Mouse (Mus musculus) thymus, postnatal 4 days (tissue): ENCODE data around the gene Itga3.
"Not testable (repeated sequence)": the region's sequence is repeated elsewhere in the genome, so short reads cannot be mapped to it uniquely, and the experiment has no call there.

ENCODE experiments used
- DNase-seq: peaks from one replicate; pipeline ENCODE4 v3.0.0; 2021

The Itga3 gene

DNA sequence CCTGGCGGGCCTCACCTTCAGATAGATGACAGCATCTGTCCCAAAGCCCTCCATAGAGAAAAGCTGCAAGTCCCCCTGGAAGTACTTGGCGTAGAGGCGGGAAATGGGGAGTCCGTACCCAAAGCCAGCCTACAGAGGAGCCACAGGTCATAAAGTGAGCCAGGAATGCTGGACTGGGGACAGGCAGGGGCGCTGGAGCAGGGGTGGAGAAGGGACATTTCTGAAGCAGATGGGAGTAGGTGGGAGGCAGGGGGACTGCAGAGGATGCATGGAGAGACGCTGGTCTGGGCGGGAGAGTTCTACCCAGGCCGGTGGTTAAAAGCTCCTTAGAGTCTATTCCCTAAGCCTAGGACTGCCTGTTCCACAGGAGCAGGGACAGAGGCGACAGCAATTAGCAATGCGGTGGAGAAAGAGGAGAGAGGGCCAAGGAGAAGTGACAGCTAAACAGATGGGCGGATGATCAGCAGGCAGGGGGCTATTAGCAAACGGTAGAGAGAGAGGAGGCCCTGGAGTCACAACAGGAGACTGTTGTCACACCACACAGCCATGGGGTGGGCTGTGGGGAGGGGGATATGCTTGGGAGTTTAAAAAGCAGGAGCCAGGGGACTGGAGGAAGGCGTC lies 48.6 kb downstream of the Itga3 start:
- DNase-seq, result no peak

DNA sequence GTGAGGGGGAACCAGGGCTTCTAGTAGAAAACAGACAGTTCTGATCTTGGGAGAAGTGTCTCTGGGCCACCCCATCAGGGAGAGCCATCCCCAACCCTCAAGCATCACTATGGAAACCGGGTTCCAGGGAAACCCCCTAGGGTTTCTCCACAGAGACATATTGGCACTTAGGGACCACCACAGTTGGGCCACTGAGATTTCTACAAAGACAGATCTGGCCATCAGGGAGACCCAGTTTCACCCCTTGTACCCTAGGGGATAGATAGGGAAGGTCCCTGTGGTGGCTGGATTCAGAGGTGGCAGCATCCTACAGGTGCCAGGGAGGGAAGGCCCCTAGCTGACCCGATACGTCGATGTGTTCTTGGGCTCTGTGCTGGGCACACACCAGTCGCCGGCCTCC lies 49.8 kb downstream of the Itga3 start:
- DNase-seq, result no peak

DNA sequence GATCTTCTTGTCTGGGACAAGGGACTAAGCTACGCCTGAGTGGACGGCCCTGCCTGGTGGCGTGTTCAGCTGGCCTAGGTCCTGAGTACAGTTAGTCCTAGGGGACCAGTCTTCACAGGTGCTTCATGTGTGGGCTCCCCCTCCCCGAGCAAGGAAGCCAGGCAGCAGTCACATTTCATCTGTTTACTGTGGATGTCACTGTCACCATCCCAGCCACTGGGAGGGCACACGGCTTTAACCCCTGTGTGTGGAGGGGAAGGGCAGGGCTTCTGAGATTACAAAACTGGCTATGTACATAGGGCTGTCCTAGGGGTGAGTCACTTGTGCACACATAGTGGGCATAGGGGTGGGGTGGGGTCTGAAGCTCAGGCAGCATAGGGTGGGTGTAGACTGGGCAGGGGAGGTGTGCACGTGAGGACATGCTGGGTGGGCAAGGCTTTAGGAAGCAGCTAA lies 50.5 kb downstream of the Itga3 start:
- no peak for DNase-seq

DNA sequence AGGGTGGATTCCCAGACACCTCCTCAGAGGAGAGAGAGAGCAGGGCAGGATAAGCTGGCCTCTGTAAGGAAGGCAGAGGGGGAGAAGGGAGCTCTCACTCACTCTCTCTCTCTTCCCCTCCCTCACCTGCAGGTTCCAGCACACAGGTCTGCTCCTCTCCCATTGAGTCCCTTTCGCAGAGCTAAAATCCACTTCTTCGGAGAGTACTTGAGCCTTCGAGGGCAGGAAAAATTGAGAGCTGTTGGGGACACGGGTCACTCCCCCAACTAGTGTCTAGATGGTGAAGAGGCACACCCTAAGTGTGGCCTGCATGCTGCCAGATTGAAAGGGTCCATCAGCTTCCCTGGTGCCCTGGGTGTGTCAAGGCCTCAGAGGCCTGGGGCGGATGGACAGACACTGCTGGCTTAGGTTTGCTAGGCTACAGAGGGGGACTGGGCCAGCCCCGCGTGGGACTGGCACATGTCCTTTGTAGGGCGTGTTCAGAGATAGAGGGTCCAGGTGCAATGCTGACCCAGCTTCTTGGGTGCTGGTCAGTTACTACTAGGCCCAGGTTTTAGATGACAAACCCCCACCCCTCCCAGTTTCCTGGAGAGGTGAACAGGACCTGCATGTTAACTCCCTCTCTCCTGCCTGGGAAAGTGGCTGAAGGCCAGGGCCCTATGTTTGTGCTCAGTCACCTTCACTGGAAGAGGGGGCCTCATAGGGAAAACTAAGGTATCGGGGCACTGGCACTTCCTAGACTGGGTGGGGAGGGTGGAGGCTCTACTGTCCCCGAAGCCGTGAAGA lies 51.2 kb downstream of the Itga3 start:
- no peak for DNase-seq

DNA sequence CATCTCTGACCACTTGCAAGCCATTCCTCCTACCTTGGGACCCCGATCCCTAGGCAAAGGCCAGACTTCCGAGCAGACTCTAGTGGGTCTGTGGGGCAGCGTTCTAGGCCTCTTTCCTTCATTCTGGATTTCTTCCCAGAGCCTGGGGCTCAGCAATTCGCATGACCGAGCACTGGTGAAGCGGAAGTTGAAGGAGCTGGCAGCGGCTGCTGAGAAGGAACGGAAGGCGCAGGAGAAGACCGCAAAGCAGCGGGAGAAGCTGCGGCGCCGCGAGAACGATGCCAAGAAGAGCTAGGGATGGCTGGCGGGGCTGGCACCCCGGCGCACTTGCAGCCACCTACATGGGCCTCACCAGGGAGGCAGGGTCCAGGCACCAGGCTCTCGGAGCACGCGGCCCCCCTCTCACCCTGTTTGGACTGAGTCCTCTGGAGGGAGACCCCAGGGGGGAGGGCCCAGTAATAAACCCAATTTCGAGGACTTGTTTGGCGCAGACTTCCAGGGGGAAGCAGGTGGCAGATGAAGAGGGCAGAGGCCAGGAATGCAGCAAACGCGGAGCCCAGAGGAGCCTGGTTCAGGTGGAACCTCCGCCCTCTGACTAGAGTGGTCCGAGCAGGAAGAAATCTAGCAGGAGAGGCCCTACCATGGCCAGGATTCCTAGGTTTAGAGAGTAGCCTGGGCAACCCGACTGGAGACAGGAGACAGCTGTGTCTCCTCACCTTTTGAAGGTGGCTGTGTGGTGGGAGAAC lies 52.0 kb downstream of the Itga3 start:
- DNase-seq, result no peak

DNA sequence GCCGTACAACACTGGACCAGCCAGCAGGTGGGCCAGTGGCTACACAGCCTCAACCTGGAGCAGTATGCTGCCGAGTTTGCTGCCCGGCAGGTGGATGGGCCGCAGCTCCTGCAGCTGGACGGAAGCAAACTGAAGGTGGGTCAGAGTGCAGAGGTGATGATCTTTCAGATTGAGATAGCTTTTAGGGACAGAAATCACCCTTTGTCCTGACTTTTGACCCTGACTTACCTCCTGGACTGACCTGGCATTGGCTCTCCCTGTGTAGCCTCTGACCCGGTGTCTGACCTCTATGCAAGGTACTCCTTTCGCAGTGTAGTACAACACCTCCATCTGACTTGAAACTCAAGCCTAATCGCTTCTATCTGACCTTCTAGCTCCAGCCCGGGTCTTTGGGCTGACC lies 53.1 kb downstream of the Itga3 start:
- no peak for DNase-seq

DNA sequence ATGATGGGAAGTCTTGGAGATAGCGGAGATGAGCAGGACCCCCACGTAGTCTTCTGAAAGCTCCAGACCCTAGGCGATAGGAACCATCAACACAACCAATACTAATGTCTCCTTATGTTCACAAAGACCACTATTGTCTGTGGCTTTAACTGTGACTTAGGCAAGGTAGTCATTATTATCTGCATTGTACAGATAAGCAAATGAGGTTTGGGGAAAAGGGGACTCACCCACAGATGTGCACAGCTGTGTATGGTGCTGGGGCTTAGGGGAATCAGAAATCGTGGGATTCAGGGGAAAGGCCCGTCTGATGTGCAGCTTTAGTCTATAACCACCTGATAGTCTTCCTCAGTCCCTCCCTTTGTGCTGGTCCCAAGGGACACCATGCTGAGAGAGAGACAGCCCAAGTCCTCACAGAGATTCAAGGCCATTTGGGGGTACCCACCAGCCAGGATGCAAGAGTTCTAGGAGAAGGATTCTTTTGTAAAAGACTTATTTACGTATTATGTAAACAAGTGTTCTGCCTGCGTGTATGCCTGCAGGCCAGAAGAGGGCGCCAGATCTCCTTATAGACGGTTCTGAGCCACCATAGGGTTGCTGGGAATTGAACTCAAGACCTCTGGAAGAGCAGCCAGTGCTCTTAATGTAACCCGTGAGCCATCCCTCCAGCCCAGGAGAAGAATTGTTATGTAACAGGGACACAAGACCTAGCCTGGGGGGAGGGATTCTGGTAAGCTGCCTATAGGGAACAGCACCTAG lies 54.2 kb downstream of the Itga3 start:
- peak; percentile 38 for DNase-seq

DNA sequence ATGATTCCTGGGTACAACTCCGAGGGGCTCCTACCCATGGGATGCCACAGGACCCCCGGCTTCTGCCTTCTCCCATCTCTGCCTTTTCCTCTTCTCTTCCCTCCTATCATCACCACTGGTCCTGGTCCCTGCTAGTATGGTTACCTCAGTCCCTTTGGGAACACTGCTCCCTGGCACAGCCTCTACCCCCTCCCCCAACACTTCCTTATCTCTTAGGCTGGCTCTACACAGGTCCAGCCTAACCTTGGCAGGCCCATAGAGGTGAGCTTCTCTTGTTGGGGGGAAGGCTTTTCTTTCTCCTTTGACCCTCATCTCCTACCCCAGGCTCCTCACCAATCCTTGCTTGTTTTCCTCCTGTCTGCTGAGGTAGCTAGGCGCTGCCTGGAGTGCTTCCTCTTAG lies 61.1 kb downstream of the Itga3 start:
- DNase-seq, result no peak

DNA sequence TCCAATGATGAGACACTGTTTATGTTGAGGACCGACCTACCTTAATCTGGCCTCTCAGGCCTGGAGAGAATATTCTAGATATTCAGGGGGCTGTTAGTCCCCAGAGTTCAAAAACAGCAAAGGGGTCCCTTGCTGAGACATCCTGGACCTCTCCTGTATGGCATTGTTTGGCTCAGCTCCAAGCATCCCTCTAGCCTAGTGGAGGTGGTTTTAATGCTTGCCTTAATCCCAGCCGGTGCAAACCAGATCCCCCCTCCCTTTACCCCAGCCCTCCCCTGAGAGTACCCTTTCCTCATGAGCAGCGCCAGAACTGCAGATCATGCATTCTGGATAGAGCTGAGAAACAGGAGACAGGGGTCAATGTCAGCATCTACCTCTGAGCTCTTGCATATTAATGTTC lies 64.1 kb downstream of the Itga3 start:
- no peak for DNase-seq

DNA sequence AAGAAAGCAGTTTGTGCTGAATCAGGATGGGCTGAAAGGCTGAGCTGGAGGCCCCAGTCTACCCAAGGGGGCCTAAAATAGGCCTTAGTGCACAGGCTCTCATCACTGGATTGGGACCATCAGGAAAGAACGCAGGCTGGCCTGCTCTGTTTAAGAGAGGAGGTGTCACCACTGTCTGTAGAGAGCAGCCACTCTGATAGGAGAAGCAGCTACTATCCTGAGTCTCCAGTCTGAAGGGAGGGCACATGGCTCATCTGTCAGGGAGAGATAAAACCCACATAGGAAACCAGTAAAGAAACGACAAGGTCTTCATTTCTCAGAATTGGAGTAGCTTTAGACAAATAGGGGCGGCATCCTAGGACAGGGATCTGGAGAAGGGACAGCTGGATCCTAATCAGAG lies 64.5 kb downstream of the Itga3 start:
- no peak for DNase-seq

DNA sequence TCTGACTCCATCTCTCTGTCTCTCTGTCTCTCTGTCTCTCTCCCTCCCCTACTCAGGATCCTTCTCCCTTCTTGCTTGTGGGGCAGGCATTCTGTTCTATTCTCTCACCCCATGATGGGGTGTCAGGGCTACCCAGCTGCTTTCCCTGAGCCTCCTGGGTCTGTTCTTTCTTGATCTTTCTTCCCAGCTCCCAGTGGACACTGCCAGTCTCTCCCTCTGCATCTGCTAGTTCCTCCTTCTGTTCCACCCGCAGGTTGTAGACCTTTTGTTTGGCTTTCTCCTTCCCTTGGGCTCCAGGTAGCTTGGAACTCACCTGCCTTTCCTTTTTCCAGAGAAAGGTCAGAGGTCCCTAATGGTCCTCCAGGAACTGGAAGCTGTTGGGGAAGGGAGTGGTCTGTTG lies 65.2 kb downstream of the Itga3 start:
- DNase-seq, result no peak

DNA sequence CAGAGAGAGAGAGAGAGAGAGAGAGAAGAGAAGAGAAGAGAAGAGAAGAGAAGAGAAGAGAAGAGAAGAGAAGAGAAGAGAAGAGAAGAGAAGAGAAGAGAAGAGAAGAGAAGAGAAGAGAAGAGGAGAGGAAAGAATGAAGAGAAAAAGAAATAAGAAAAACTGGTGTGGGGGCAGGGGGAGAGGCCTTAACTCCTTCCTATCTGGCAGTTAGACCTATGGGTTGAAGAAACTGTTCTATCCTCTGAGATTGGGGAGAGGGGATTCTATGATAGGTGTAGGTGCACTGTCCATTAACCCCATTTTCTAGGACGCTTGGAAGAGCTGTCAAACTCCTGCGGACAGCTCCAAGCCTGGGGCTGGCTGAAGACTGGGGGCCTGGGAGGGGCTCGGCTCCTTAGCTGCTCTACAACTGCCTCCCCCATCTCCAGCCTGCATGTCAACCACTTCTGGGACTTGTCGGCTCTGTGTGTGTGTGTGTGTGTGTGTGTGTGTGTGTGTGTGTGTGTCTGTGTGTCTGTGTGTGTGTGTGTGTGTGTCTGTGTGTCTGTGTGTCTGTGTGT lies 65.7 kb downstream of the Itga3 start:
- DNase-seq, result not testable (repeated sequence)

DNA sequence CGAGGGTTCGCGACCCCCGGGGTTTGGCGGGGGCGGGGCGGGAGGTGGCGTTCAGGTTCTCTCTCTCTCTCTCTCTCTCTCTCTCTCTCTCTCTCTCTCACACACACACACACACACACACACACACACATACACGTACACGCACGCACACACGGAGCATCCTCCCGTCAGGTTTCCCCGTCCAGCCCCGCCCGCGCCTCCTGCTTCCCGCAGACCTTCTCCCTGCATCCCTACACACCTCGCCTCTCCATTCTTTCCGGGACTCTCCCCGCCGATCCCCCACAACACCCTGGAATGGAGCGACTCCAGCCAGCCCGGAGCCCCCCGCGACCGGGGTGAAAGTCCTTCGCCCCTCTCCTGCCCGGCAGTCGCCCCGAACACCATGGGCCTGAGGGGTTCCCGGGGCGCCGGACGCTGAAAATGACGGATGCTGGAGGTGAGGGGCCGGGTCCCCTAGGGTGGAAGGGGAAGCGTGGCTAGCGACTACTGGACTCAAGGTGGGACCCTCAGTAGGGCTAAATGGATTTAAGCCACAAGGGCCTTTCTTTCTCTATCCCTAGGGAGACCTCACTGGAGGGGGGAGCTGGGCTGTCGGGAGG lies 66.4 kb downstream of the Itga3 start:
- peak; percentile 34 for DNase-seq

DNA sequence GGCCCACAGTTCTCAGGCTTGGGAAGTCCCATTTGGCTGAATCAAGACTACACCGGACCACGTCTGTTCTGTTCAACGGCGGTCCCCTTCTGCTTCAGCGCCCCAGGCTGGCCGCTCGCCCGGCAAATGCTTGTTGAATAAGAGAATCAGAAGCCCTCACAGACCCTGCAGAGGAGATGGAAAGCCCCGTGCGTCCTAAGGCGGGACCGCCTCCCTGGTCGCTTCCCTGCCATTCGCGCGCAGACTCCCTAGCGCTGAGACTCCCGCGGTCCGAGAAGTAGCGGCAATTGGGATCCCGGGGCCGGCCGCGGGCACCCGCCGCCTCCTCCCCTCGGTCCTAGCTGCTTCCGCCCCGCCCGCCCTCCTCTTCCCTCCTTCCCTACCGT lies 67.0 kb downstream of the Itga3 start, which contains the start of gene Samd14:
Gene Samd14, plus strand, starts transcription at position 251 of the 386 bp plus-strand sequence.
- DNase-seq, result peak; percentile 42

DNA sequence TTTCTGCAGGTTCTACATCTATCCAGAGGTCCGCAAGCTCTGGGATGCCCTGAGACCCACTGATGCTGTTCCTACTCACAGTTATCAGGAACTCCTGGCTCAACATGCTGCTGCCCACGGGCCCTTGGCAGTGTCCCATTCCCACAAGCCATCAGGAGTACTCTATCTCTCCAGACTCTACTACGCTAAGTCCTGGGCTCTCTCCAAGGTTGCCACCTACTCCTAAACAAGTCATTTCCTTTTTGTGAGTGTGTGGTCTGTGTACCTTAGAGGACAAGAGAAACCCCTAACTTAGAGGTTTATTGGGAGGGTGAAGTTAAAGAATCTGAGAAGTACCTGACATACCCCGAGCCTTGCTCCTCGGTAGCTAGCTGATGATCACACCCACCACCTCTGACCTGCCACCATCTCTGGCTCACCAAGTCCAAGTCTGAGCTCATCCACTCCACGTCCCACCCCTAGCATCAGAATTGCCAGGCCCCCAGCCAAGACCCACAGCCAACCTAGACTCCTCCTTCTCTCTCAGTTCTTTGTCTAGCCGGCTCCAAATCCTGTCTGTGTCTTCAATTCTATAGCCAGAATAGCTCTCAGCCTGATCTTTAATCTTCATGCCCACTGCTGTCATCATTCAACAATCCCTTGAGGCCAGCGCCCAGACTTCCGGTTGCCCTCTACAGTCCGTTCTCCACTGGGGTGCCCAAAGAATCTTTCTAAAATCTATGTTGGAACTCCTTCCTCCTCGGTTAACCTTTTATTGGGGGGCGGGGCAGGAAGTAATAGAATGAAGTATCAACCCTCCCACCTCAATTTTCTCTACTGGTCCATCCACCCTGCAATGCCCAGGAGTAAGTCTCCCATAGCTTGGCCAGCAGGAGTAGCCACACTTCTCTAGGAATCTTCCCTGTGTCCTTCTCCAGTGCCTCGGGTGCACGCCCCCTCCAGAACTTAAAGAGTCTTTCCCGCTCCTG lies 67.7 kb downstream of the Itga3 start:
- DNase-seq, result no peak

DNA sequence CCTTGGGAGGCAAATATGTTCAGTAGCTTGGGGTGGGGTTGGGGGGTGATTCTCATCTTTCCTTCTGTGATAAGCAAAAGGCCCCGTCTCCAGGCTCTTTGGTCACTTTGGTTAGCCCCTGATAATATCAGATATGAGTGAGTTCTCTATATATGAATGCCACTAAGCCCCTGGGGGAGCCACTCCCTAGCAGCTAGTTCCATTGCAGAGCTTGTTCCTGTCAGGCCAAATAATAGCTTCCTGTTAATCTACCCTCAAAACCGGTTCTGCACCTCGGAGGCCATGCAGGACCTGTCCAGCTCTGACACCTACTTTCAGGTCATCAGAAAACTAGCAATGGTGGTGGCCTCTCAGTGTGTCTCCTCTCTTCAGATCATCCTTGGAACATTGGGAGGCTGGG lies 69.2 kb downstream of the Itga3 start:
- DNase-seq, result no peak

DNA sequence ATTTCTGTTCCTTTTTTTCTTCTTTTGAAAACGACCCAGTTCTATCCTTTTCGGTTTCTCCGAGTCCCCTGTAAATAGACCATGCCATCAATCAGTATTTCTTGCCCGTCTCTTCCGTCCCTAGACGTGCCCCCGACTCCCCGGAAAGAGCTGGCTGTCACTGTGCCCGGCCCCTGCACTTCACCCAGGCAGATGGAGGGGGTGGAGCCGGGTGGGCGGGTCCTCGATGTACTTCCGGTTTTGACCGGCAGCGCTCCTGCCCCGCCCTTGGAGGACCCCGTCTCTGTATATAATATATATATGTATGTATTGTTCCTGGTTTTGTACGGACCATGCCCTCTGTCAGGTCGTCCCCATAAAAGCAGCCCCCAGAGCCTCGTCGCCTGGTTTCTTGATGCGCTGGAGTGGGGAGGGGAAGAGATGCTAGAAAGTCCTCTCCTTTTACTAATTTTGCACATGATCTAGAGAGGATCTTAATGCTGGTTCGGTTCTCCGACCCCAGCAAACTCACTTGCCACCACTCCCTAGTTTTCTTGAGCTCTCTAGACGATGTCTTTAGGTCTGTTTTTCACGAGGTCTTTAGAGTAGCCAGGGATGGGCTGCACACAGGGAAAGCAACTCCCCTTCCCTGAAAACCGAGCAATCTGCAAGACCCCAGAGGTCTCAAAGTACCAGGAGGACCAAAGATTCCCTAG lies 69.9 kb downstream of the Itga3 start:
- DNase-seq, result peak; percentile 87

DNA sequence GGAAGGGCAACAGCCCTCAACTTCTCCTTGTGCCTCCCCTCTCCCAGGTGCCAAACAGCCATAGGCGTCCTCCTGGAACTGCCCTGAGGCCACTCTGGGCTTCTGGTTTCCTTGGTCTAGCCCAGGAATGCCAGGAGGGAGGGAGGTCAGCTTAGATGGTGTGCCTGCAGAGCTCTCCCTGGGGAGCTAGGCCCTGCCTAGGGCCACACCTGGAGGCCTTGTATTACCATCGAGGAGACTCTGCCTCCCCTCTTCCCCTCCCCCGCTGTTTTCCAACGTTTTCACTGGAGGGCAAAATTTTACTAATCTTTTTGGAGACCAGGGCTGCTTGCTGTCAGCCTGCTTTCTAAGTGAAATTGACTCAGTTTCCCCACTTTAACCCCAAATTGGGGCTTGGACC lies 70.6 kb downstream of the Itga3 start:
- peak; percentile 37 for DNase-seq

DNA sequence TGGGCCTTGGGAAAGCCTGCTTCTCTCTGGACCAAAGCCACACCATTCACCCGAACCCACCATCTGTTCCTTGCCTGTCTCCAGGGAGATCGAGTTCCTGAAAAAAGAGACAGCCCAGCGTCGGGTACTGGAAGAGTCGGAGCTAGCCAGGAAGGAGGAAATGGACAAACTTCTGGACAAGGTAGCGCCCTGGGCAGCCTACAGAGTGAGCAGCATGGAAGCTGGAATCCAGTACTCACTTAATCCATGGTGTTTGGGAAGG lies 71.7 kb downstream of the Itga3 start:
- no peak for DNase-seq

DNA sequence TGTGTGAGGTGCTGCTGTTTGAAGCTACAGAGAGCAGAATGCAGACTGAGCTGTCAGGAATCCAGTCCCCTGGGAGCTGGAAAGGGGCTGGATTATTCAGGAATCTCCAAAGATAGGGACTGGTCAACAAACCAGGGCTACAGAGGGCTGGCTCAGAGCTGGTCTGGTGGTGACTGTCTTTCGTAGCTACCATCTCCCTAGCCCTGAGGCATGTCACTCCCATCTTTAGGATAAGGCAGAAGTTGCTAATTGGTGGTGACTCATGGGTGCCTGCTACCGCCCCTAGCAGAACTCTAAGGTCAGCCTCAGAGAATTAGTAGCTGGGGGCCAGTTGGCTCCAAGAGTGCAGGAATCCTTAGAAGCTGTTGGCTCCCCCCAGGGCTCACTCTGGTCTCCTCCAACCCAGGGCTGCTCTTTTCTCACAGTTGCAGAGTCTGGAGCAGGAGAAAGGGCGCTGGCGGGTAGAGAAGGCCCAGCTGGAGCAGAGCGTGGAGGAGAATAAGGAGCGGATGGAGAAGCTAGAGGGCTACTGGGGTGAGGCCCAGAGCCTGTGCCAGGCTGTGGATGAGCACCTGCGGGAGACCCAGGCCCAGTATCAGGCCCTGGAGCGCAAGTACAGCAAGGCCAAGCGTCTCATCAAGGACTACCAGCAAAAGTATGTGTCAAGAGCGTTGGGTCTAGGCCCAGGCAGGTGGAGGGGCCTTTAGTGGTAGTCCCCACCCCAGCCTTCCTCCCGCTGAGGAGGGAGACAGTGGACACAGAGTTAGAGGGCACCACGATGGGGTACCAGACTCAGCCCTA lies 72.3 kb downstream of the Itga3 start:
- DNase-seq, result no peak
